Mouse (Mus musculus): ENCODE measurements around the gene Slc16a7.

Gene Slc16a7

DNA sequence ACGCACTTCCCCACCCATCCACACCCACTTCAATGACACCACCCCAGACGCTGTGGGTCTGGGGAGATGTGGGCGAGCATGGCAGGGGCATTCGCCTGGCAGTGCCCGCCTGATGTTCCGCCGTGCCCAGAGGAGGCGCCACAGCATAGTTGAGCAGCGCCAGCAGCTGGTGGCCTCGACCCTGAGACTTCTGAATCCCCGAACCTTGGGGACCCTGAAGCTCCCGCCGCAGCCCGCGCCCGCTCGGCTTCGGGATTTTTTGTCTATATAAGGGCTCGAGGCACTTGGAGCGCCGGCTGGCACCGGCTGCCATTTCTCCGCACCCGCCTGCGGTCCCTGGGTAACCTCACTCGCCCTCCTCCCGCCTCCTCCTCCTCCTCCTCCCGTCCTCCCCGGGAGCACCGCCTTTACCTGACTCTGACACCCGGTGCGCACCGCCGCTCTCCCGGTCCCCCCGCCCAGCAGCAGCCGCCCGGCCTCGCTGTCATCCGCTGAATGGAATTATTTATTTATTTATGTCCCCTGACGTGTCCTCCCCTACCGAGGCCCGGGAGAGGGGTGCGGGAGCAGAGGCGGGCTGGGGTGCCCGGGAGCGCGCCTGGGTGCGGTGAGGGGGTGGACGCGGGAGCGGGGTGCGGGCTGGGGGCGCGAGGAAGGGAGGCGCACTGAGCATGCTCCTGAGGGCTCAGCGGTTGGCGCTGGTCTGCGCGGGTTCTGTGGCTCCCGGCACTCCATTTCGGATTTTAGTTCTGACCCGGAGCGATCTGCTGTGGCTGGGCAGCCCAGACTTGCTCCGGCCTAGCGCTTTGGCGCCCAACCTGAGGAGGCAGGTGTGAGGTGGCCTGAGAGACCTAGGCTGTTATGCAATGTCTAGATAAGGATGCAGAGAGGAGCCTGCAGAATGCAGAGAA lies at the start of gene Slc16a7:
Gene Slc16a7, minus strand, starts transcription at position 590 of the 911 bp plus-strand sequence.
- peak; percentile 79 for DNase-seq

GRCm38 (mm10) chr10:125418795-125419194 lies 29.5 kb upstream of the Slc16a7 start:
- DNase-seq = no peak

GRCm38 (mm10) chr10:125399796-125400195 lies 10.5 kb upstream of the Slc16a7 start:
- DNase-seq = no peak

DNA sequence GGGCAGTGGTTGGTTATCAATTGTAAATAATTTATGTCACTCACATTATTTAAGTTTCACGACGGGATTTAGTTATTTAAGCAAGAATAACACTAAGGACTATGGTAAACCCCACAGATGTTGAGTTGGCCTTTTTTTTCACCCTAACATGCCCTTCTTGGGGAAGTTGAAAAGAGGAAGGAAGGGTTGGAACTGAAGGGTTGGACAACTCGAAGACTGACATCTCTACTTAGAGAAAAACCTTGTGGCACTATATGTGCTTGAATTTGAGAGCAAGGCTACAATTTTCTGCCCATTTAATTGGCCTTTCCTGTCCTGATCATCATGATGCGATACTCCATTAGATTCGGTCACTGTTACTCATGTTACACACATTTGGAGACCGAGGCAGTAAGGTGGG lies 746 bp upstream of the Slc16a7 start:
- no peak for DNase-seq

DNA sequence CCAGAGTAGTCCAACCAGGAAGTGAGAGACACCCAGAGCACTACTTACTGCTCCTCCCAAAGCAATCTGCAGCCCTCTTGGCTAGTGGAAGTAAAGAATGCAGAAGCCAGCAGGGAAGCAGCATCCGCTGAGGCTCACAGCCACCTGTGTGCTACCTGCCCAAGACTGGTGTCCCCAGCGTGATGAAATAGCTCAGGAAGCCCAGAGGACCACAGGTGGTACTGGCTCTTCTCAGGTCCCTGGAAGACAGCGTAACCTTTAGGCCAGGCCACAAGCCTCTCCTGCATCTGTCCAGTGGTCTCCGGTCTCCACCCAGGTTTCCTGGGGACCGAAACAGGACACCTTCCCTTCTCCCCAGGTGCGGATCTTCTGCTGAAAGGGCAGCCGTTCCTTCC lies 787 bp downstream of the Slc16a7 start:
- no peak for DNase-seq

DNA sequence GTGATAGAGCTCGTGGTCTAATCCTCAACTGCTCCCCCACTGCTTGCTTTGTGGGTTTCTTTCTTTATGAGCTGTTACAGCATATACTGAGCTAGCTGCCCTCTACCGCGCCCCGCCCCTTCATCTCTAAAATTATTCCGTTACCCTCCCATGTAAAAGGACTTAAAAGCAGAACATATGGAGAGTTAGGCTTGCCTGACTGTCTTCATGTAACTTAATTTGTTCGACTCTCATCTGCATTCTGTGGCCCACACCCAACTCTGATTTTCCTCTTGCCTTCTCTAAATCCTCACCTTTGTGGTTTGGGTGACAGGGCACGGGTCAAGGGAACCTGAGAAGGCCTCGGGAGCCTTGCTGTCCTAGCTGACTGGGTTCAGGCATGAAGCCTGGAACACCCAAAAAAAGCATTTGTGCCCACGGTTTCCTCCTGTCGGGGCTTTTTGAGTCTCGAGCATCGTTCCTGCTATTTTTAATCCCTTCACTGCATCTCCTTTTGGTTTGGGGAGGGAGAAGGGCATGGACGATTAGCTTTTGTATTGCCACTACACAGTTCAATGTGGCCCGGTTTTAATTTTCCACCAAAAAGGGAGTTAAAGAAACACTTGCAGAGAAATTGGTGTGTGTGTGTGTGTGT lies 1.4 kb downstream of the Slc16a7 start:
- DNase-seq = no peak

DNA sequence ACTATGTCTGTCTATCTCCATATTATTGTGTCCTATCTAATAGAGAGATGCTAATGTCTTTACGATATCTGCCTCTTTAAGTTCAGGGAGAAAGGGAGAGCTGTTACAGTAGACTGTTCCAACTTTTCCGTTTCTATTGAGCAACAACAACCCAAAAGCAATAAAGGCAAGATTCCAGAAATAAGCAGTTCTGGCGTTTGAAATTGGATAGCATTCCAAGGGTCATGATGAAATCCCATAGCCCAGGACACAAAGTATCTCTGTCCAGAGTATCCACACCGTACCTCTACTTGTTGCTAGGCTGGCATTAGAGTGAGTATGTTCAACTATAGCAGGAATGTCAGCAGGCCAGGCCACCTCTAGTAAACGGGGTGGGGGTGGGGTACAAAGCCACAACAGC lies 13.7 kb downstream of the Slc16a7 start:
- no peak for DNase-seq

DNA sequence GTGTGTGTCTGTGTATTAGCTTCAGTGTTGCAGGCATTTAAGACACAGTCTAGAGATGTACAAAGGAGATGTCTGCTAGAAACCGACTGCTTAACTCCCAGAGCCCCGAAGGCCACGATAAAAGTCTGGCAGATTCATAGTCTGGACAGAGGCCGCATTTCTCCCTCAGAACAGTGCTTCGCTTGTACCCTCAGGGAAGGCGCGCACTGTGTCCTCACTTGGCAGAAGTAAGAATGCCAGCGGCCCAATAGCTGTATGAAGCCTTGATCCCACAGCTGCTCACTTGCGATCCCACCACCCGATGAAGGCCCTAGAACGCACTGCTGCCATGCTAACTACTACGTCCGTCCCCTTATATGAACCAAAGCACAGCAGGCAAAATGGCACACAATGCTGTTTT lies 16.6 kb downstream of the Slc16a7 start:
- DNase-seq = no peak

- no peak for DNase-seq
Measured at GRCm38 (mm10) chr10:125371451-125371850, 17.8 kb downstream of the Slc16a7 start.

DNA sequence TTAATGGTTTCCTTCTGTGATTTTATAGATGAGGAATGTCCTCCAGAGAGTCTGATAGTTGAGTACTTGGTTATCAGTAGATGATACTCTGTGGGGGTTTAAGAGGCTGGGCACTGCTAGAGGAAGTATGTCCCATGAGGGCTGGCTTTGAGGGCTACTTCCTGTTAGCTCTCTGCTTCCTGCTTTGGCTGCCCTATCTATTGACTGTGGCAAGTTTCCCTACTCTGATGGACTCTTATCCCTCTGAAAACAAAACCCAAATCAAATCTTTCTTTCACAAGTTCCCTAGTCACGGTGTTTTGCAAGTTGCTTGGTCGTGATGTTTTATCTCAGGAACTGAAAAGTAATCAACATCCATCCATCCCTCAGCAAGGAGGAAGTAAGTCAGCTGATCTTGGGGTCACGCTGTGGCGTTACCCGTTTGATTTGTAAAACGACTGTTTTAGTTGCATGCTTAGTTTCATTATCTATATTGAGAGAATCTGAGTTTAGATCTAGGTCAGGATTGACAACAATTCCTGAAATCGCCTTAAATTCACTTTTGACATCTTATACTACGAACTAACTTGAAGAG lies 19.1 kb downstream of the Slc16a7 start:
- DNase-seq = no peak

DNA sequence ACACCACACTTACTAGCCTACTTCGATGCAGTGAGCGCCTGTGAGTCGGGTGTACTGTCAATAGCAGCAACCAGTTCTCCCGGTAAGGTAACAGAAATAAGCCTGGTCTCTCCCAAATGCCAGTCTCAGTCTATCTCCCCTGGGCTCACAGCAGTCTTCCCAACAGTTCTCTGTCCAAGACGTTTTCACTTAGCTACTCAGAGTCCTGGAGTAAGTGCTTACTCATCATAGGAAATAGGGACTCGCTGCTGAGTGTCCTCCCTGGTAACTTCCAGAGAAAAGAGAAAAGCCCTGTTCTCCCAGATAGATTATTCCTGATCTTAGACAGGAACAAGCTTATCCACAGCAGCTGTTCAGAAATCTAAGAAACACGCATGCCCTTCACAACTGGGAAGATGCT lies 30.8 kb downstream of the Slc16a7 start:
- DNase-seq = no peak

DNA sequence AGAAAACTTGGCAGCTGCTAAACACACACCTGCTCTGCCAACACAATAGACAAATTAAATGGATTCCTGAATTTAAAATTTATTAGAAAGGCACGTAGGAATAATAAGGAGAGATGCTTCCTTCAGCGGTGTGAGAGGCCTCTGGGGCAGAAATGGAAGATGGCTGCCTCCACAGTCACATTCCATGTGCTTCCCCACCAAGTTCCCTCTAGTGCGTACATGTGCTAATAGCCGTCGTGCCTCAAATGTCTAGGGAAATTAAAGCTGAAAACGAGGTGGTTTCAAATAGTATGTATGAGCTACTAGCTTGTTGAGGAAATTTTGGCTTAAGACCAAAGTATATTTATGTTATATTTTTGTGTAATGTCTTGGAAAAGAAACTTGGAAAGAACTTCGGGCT lies 36.5 kb downstream of the Slc16a7 start:
- no peak for DNase-seq

- DNase-seq = no peak
Measured at GRCm38 (mm10) chr10:125348171-125348570, 41.1 kb downstream of the Slc16a7 start.

DNA sequence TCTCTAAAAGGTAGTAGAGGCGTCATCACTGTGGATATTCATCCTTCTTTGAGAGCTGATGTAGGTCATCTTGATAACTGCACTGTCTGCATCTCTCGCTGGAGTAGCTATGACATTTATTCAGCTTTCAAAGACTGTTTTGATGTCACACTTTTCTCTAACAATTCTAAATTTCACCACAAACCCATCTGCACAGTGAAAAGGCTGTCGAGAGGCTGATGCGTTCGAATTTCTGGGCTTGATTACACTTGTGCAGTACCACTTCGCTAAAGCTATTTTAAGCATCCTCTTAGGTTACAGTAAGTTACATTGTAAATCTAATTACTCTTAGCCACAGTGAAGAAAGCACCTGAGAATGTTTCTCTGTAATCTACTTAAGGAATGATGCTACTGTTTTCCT lies 42.1 kb downstream of the Slc16a7 start:
- no peak for DNase-seq

GRCm38 (mm10) chr10:125346364-125346763 lies 42.9 kb downstream of the Slc16a7 start:
- DNase-seq = no peak

DNA sequence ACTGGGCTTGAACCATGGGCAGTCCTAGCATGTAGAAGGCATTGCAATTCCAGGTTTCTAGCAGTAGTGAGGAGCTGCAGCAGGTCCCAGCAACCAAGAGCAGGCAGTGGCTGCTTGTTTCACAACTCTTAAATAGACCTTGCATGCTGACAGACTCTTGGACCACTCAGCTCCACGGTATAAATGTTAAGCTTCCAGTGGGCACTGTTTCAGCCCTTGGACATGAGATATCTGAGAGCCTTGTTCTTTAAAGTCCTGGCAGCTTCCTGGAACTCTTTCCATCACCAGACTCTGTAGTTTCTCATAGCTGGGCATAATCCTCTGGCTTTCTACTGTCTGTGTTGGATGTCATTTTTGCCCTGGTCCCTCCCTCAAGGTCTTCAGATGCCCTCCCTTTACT lies 43.7 kb downstream of the Slc16a7 start:
- no peak for DNase-seq

- peak; percentile 75 for DNase-seq
Measured at GRCm38 (mm10) chr10:125342204-125342603, 47.1 kb downstream of the Slc16a7 start.

- no peak for DNase-seq
Measured at GRCm38 (mm10) chr10:125333799-125334198, 55.5 kb downstream of the Slc16a7 start.

GRCm38 (mm10) chr10:125331334-125331733 lies 57.9 kb downstream of the Slc16a7 start:
- no peak for DNase-seq

- peak; percentile 44 for DNase-seq
Measured at GRCm38 (mm10) chr10:125328331-125329063, 60.8 kb downstream of the Slc16a7 start.

DNA sequence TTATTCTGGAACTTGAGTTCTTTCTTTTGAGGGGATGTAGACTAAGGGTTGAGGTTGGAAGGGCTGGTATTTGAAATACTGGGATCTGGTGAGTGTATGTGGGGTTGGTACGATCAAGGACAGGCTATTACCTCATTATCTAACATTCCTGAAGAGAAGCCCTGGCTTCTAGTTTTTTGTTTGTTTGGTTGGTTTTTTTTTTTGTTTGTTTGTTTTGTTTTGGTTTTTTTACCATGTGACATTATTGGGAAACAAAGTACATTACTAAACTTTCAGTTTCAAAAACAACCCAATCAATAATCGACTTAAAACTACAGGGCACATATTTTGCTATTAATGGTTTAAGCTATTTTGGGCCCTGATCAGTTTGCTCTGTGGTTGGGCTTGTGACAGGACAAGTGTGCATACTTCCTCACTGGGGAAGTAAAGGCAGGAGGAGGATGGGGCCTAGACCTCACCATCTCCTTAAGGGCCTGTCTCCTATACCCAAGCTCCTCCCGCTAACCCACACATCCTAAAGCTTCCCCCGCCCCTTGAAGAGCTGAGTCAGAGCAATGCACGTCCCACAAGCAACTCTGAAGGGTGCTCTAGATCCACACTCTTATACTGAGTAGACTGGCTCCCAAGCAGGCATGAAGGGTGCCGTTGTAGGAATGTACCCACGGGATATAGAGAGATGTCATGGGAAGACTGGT lies 64.2 kb downstream of the Slc16a7 start:
- no peak for DNase-seq

DNA sequence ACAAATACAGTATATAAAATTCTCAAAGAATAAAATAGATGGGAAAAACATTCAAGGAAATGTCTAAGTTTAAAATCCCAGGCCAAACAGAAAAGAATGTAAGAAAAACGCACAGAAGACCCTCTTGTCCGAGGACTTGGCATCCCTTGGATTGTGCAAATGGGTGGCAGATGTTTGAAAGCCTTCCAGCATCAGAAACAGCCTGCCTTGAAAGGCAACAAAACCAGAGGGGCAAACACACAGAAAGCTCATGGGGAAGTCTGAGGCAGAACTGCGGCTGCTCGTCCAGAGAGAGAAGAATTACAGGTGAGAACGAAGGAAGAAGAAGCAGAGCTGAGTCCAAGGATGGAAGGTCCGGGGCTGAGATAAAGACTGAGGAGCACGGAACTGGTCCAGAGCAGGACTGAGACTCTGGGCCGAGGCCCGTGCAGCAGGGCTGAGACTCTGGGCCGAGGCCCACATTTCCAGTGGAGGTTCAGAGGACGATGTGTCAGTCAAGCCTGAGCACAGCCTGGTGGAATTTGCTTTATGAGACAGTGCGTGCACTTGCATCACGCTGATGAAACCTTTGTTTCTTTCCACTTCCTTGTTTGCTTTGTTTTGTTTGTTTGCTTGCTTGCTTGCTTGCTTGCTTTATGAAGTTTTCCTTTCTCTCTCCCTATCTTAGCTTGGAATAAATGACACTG lies 65.0 kb downstream of the Slc16a7 start:
- no peak for DNase-seq

Data from kidney, adult 18-20 months (tissue).